Mouse (Mus musculus) CH12.LX (cell line): ENCODE results near the gene Lima1.

ENCODE experiments used
- CHD2 ChIP-seq: IDR thresholded peaks from 2 replicates; pipeline ENCODE4 v1.6.1; 2011; ENCODE audit warnings: low read length, improper control_type of control experiment
- CTCF ChIP-seq, 2 experiments: IDR thresholded peaks in 1 of 2; conservative IDR thresholded peaks in 1 of 2; 2 replicates each; pipeline ENCODE4 v1.5.1; 2011 to 2012; ENCODE audit warnings: low read depth in 2 of 2, low read length in 2 of 2, improper control_type of control experiment in 1 of 2, inconsistent platforms in 1 of 2, mild to moderate bottlenecking in 1 of 2, moderate library complexity in 1 of 2
- GABPA ChIP-seq: IDR thresholded peaks from 2 replicates; pipeline ENCODE4 v1.6.1; 2012; ENCODE audit warnings: low read depth, low read length, improper control_type of control experiment, inconsistent platforms; ENCODE audit not compliant: insufficient replicate concordance
- JUND ChIP-seq: conservative IDR thresholded peaks from 2 replicates; pipeline ENCODE4 v1.6.1; 2011; ENCODE audit warnings: low read depth, low read length, improper control_type of control experiment
- NRF1 ChIP-seq: IDR thresholded peaks from 2 replicates; pipeline ENCODE4 v1.6.1; 2014; ENCODE audit warnings: low read depth, mild to moderate bottlenecking, inconsistent platforms, low read length, improper control_type of control experiment, moderate library complexity
- POLR2A ChIP-seq: IDR thresholded peaks from 2 replicates; pipeline ENCODE4 v1.6.1; 2011; ENCODE audit warnings: low read depth, mild to moderate bottlenecking, improper control_type of control experiment, low read length
- POLR2AphosphoS2 ChIP-seq: IDR thresholded peaks from 2 replicates; pipeline ENCODE4 v1.6.1; 2011; ENCODE audit warnings: low read depth, low read length, improper control_type of control experiment
- TCF12 ChIP-seq: IDR thresholded peaks from 2 replicates; pipeline ENCODE4 v1.6.1; 2014; ENCODE audit warnings: low read depth, mild to moderate bottlenecking, inconsistent platforms, low read length, improper control_type of control experiment
- USF1 ChIP-seq: IDR thresholded peaks from 2 replicates; pipeline ENCODE4 v1.6.1; 2014; ENCODE audit warnings: low read depth, mild to moderate bottlenecking, inconsistent platforms, low read length, improper control_type of control experiment

GRCm38 (mm10) chr15:99833648-99834454 is 41.4 kb downstream of the Lima1 start:
- TF ChIP-seq TCF12 (no peak), USF1 (no peak), GABPA (no peak), POLR2A (no peak), NRF1 (no peak), CHD2 (no peak), JUND (no peak), CTCF (conservative IDR thresholded peaks at IDR 0.05 in 1 of 2, IDR thresholded peaks at IDR 0.05 in 1 of 2; ENCODE audit: low read depth in 2 of 2, low read length in 2 of 2) (no peak), POLR2AphosphoS2 (no peak)
